Mouse (Mus musculus): Measurements from ENCODE around the gene Slfn2.

GRCm38 (mm10) chr11:83016093-83016492 lies 48.8 kb upstream of the Slfn2 start:
- TF ChIP-seq CTCF (IDR thresholded peaks at IDR 0.05; ENCODE audit: control insufficient read depth, insufficient read depth, insufficient read length) (no peak), MYOG (IDR thresholded peaks at IDR 0.05; ENCODE audit: control insufficient read depth, extremely low read depth, insufficient read length) (no peak), USF1 (IDR thresholded peaks at IDR 0.05; ENCODE audit: low read depth) (no peak), MAX (IDR thresholded peaks at IDR 0.05) (no peak), CEBPB (IDR thresholded peaks at IDR 0.05; ENCODE audit: low read depth) (no peak)
